Mouse (Mus musculus): ENCODE measurements around the gene Ern1. TPM values are rescaled to one million over a fixed set of nuclear protein-coding genes. Genes with fewer than 3 reads are reported as not detected.
A peak's percentile ranks its signal among the peaks of the same experiment; 100 is the strongest.

Ern1 gene
- polyA plus RNA-seq (2011; ENCODE audit: insufficient read length, low read depth, missing spikeins), result 9.3 and 10.9 TPM in 2 replicates

- peak; percentile 96 for TF ChIP-seq POLR2A (IDR thresholded peaks at IDR 0.05; ENCODE audit: low read depth, low read length)
- TF ChIP-seq CTCF (IDR thresholded peaks at IDR 0.05; ENCODE audit: borderline replicate concordance, insufficient read depth, low read length), result no peak
Observed at GRCm38 (mm10) chr11:106487733-106488115, at the start of gene Ern1. Gene Ern1, minus strand, starts transcription at chr11:106487852.

GRCm38 (mm10) chr11:106536253-106536912 is 48.7 kb upstream of the Ern1 start:
- no peak for TF ChIP-seq POLR2A (IDR thresholded peaks at IDR 0.05; ENCODE audit: low read depth, low read length)
- no peak for TF ChIP-seq CTCF (IDR thresholded peaks at IDR 0.05; ENCODE audit: borderline replicate concordance, insufficient read depth, low read length)
- no peak overlapping the region for H3K27ac ChIP-seq (ENCODE audit: insufficient read depth, low read length)
- peaks cover 5% of the 10 kb centered on the region; the same call in 1 of the 2 replicates for H3K4me1 ChIP-seq (ENCODE audit: control insufficient read depth, insufficient read depth, low read length)
- no peak overlapping the region for H3K4me3 ChIP-seq (ENCODE audit: insufficient read depth, low read length)

More at GRCm38 (mm10) chr11:106487733-106488115, at the start of gene Ern1:
- Histone ChIP-seq H3K4me3 (ENCODE audit: insufficient read depth, low read length) (peak within 1 kb of the TSS; percentile 96), H3K4me1 (ENCODE audit: control insufficient read depth, insufficient read depth, low read length) (peaks cover 1% of the 10 kb centered on the region), H3K27ac (ENCODE audit: insufficient read depth, low read length) (peak within 1 kb of the TSS; percentile 41; the same call in 1 of the 2 replicates)

GRCm38 (mm10) chr11:106535660-106536252 is 48.1 kb upstream of the Ern1 start:
- no peak for TF ChIP-seq POLR2A (IDR thresholded peaks at IDR 0.05; ENCODE audit: low read depth, low read length)
- no peak for TF ChIP-seq CTCF (IDR thresholded peaks at IDR 0.05; ENCODE audit: borderline replicate concordance, insufficient read depth, low read length)
- H3K4me3 ChIP-seq (ENCODE audit: insufficient read depth, low read length), result no peak overlapping the region
- no peak overlapping the region for H3K27ac ChIP-seq (ENCODE audit: insufficient read depth, low read length)
- peaks cover 5% of the 10 kb centered on the region; the same call in 1 of the 2 replicates for H3K4me1 ChIP-seq (ENCODE audit: control insufficient read depth, insufficient read depth, low read length)

GRCm38 (mm10) chr11:106532248-106532790 is 44.7 kb upstream of the Ern1 start:
- Histone ChIP-seq H3K27ac (ENCODE audit: insufficient read depth, low read length) (no peak overlapping the region), H3K4me1 (ENCODE audit: control insufficient read depth, insufficient read depth, low read length) (peaks cover 3% of the 10 kb centered on the region), H3K4me3 (ENCODE audit: insufficient read depth, low read length) (no peak overlapping the region)
- TF ChIP-seq CTCF (IDR thresholded peaks at IDR 0.05; ENCODE audit: borderline replicate concordance, insufficient read depth, low read length) (no peak), POLR2A (IDR thresholded peaks at IDR 0.05; ENCODE audit: low read depth, low read length) (no peak)

- H3K4me3 ChIP-seq (ENCODE audit: insufficient read depth, low read length), result no peak overlapping the region
- no peak for TF ChIP-seq POLR2A (IDR thresholded peaks at IDR 0.05; ENCODE audit: low read depth, low read length)
- TF ChIP-seq CTCF (IDR thresholded peaks at IDR 0.05; ENCODE audit: borderline replicate concordance, insufficient read depth, low read length), result no peak
- peaks cover 3% of the 10 kb centered on the region for H3K4me1 ChIP-seq (ENCODE audit: control insufficient read depth, insufficient read depth, low read length)
- no peak overlapping the region for H3K27ac ChIP-seq (ENCODE audit: insufficient read depth, low read length)
Observed at GRCm38 (mm10) chr11:106529786-106530185, 42.1 kb upstream of the Ern1 start.

GRCm38 (mm10) chr11:106529113-106529512 is 41.5 kb upstream of the Ern1 start:
- no peak overlapping the region for H3K27ac ChIP-seq (ENCODE audit: insufficient read depth, low read length)
- TF ChIP-seq CTCF (IDR thresholded peaks at IDR 0.05; ENCODE audit: borderline replicate concordance, insufficient read depth, low read length) (no peak), POLR2A (IDR thresholded peaks at IDR 0.05; ENCODE audit: low read depth, low read length) (no peak)
- H3K4me1 ChIP-seq (ENCODE audit: control insufficient read depth, insufficient read depth, low read length), result peaks cover 3% of the 10 kb centered on the region
- H3K4me3 ChIP-seq (ENCODE audit: insufficient read depth, low read length), result no peak overlapping the region

GRCm38 (mm10) chr11:106527926-106528325 is 40.3 kb upstream of the Ern1 start:
- no peak for TF ChIP-seq CTCF (IDR thresholded peaks at IDR 0.05; ENCODE audit: borderline replicate concordance, insufficient read depth, low read length)
- no peak for TF ChIP-seq POLR2A (IDR thresholded peaks at IDR 0.05; ENCODE audit: low read depth, low read length)
- no peak overlapping the region for H3K27ac ChIP-seq (ENCODE audit: insufficient read depth, low read length)
- H3K4me3 ChIP-seq (ENCODE audit: insufficient read depth, low read length), result no peak overlapping the region
- H3K4me1 ChIP-seq (ENCODE audit: control insufficient read depth, insufficient read depth, low read length), result peaks cover 3% of the 10 kb centered on the region

- peaks cover 3% of the 10 kb centered on the region for H3K4me1 ChIP-seq (ENCODE audit: control insufficient read depth, insufficient read depth, low read length)
- H3K4me3 ChIP-seq (ENCODE audit: insufficient read depth, low read length), result no peak overlapping the region
- H3K27ac ChIP-seq (ENCODE audit: insufficient read depth, low read length), result no peak overlapping the region
- TF ChIP-seq CTCF (IDR thresholded peaks at IDR 0.05; ENCODE audit: borderline replicate concordance, insufficient read depth, low read length), result no peak
- no peak for TF ChIP-seq POLR2A (IDR thresholded peaks at IDR 0.05; ENCODE audit: low read depth, low read length)
Observed at GRCm38 (mm10) chr11:106527147-106527821, 39.6 kb upstream of the Ern1 start.

- Histone ChIP-seq H3K27ac (ENCODE audit: insufficient read depth, low read length) (no peak overlapping the region), H3K4me1 (ENCODE audit: control insufficient read depth, insufficient read depth, low read length) (peaks cover 2% of the 10 kb centered on the region; the same call in 1 of the 2 replicates), H3K4me3 (ENCODE audit: insufficient read depth, low read length) (no peak overlapping the region)
- TF ChIP-seq POLR2A (IDR thresholded peaks at IDR 0.05; ENCODE audit: low read depth, low read length), result no peak
- no peak for TF ChIP-seq CTCF (IDR thresholded peaks at IDR 0.05; ENCODE audit: borderline replicate concordance, insufficient read depth, low read length)
Observed at GRCm38 (mm10) chr11:106522538-106522937, 34.9 kb upstream of the Ern1 start.
